Mouse (Mus musculus) megakaryocyte progenitor cell, adult 5-6 weeks (primary cell): ENCODE measurements around the gene Hoxa6. TPM values are rescaled to one million over a fixed set of nuclear protein-coding genes. Genes with fewer than 3 reads are reported as not detected.

Experiments
- ATAC-seq: replicated peaks from 2 replicates; pipeline ENCODE4 v1.8.0; 2016; ENCODE audit warnings: mild to moderate bottlenecking, moderate TSS enrichment, inconsistent platforms; ENCODE audit not compliant: poor library complexity
- total RNA-seq, 2 experiments: library from RNA; stranded (forward) in 1 of 2; stranded (reverse) in 1 of 2; fragments of 157-497, 149-512 nt in 1 of 2; fragments of 200-1000 nt in 1 of 2; gene quantifications; 2 replicates each; pipeline versions ENCODE4 v1.2.3 to v1.2.4; 2015 to 2017

Hoxa6 gene
- total RNA-seq (2015) (0.22 TPM in 1 of 2 replicates, not detected in the other), total RNA-seq (2017) (not detected in 2 replicates)

- ATAC-seq = no peak
Observed at GRCm38 (mm10) chr6:52208072-52208867, at the start of gene Hoxa6. Gene Hoxa6, minus strand, starts transcription at chr6:52208722.

DNA sequence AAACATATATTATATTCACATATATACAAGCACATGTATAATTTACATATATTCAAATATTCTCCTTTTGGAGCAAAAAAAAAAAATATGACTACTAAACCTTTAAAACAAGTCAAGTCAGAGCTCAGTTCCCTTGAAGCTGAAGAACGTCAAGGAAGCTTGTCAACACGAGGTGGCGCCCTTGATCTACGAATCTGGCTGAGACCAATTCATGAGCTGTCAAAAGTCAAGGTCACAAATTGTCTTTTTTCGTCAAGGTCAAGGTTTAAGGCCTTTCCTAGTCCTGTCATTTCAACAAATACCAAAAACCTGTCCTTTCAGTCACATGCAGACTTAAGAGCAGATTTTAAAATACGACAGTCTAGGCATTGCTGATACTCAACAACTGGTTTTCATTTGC is 48.4 kb upstream of the Hoxa6 start:
- ATAC-seq = peak; percentile 80

GRCm38 (mm10) chr6:52253511-52254500 is 45.3 kb upstream of the Hoxa6 start:
- no peak for ATAC-seq

GRCm38 (mm10) chr6:52252775-52253376 is 44.4 kb upstream of the Hoxa6 start:
- no peak for ATAC-seq

DNA sequence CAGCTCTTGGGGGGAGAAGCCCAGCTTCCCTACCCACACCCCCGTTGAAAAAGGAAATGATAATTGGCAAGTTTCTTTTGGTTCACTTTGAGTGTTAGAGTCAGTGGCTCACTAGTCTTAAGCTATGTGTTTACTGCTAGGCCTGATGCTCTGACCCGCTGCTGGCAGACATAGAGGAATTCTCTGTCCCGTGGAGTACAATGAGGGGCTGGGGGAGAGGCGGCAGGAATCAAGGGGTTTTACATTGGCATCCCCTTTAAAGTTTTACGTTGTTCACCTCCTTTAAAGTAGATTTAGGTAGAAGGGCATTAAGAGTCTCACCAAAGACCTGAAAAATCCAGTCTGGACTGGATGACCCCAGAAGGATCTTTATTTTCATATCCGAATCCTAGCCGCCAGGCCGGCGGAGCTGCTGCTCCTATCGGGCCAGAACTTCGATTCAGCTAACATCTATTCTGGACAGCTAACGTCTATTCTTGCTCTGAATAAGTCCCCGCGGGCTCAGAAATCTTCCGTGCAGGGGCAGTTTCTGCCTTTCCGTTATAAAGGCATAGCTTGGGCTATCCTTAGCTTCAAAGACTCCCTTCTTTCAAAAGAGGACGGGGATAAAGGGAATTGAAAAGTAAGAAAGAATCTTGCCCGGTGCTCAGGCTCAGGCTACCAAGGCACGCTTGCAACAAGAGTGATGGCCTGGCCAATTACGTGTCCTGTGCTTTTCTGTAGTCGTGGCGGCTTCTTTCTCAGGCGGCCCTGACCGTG is 43.7 kb upstream of the Hoxa6 start:
- ATAC-seq = no peak

DNA sequence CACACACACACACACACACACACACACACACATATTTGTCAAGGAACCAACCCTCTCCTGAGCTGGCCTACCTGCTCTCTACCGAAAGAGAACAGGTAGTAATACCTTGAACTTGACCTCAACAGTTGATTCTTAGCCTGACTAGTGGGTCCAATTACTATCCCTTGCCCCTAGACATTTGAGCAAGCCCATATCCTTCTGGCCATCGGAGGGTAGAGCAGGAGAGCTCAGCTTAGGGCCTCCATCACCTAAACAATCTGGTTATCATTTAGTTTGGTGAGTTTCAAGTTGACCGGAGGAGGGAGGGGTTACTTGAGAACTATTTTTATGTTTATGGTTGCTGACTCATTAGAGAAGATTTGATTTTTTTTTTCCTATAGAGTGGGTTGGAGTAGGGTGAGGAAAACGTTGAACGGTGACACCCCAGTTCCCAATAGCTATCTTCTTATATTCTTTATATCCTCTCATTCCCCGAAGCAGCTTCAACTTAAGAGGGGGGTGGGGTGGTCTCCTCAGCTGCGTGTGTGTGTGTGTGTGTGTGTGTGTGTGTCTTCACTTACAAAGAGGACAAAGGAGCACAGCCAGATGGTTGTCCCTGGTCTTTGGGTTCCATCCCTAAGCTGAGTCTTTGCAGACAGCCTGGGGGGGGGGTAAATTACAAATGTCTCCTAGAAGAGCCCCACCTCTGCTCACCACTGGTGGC is 42.8 kb upstream of the Hoxa6 start:
- ATAC-seq = no peak

GRCm38 (mm10) chr6:52249826-52250225 is 41.3 kb upstream of the Hoxa6 start:
- ATAC-seq = no peak

DNA sequence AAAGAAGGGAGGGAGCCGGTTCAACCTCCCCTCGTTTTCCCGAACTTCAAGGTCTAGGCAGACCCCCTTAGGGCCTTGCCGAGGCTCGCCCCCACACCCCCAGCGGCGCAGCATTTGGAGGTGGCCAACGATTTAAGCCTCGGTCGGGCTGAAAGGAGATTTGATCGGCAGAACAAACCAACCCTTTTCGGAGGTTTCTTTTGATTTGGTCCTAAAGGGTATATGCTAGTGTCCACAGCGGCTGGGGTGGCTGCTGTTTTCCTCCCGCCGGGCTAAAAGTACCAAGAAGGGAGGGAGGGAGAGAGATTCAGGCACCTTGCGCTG is 40.9 kb upstream of the Hoxa6 start:
- ATAC-seq = no peak

DNA sequence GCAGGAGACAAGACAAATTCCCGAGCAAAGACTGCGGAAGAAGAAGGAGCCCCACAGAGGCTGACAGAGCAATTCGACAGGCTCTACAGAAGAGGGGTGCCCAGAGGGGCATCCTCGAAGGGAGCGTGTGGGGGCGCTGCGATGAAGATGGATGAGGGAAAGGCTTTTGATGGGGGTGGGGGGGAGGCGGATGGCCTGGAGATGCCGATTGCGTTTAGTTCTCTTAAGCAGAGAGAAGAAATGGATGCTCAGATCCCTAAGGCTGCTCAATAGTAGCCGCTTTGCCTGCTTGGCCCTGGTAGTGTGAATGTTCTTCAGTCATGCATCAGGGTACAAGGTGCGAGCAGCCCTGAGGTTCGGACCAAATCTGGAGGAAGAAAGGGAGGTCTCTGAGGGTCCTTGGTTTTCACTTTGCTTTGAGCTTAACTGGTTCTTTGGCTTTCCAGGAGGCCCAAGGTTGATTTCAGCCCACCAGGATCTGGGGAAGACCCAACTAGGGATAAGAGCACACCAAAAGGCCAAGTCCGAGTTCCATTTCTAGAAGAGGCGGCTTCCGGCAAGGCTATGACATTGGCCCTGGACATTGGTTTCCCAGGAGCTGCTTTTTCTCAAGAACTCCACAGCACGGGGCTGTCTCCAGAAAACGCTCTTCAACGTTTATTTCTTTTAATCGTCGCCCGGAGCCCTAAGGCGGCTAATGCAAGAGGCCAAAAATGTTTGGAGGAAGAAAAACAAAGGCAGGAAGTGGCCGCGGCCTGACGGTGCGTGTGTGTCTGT is 40.3 kb upstream of the Hoxa6 start:
- no peak for ATAC-seq

DNA sequence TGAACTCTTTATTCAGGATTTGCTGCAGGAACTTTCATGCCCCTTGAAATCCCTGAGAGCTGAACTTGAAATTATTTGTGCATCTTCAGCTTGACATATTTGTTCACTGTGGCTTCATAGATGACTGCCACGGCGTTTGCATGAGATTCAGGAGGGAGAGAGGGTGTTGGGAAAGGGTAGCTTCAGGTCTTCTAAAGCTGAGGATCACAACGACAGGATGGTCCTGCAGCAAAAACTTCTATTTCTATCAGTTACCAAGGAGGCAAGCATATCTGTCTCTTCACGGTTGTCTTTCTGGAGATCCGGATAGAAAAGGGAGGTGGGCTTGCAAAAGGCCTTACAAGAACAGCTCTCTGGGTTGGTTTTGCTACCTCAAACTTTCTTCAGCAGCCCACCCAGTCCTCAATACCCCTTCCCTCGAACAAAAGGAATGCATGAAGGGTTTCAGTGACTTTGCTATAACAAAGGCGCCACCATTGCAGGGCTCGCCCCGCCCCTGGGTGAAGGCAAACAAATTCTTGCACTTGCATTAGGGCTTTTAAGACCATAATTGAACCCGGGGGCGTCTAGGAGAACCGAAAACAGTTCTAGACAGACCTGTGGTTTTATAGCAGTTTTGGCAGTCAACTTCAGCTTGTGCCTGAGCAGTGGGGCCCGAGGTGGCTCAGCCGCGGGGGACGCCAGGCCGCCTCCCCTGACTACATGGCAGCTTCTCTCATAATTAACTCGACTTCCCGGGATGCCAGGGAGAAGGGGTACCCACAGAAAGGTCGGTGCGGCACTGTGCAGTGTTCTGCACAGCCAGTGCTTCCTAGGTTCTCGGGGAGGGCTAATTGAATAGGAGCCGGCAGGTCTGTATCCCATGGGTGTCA is 39.5 kb upstream of the Hoxa6 start:
- ATAC-seq = no peak

GRCm38 (mm10) chr6:52246916-52247315 is 38.4 kb upstream of the Hoxa6 start:
- ATAC-seq = no peak

DNA sequence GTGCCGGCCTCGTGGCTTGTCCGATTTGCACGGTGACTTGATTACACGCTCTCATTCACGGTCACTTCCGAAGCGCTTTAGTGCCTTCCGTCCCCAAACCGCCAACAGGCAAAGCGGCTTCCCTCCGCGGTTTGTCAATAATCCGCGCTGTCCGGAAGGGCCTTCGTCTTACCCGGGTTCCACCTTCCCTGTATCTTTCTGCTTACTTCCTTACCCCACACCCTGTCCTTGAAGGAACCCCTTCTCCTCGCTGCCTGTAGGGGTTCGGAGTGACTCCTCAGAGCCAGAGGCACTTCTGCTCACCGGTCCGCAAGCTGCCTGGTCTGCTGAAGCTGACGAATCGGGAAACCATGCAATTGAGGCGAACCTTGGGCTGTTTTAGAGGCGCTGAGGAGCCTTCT is 37.9 kb upstream of the Hoxa6 start:
- peak; percentile 59 for ATAC-seq

DNA sequence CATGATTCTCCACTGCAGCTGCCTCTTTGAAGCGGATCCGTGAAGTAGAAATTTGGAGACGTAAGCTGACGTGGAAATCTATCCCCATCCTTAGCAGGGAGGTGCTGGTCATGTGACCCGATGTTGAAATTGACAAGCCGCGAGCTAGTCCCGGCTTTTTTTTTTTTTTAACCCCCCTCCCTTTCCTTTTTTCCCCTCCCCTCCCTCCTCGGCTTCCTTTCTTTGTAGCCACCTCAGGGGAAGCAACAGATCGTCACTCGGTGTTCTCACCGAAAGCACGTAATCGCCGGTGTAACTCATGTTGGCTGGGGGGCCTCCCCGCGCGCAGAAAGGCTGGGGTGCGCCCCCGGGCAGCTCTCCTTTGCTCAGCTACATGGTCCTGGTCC is 37.2 kb upstream of the Hoxa6 start, which contains the start of gene Hoxa11:
Gene Hoxa11, minus strand, starts transcription at position 54 of the 386 bp plus-strand sequence.
- ATAC-seq = no peak

GRCm38 (mm10) chr6:52245040-52245756 is 36.7 kb upstream of the Hoxa6 start:
- ATAC-seq = no peak

- ATAC-seq = no peak
Observed at GRCm38 (mm10) chr6:52244471-52245039, 36.0 kb upstream of the Hoxa6 start.

DNA sequence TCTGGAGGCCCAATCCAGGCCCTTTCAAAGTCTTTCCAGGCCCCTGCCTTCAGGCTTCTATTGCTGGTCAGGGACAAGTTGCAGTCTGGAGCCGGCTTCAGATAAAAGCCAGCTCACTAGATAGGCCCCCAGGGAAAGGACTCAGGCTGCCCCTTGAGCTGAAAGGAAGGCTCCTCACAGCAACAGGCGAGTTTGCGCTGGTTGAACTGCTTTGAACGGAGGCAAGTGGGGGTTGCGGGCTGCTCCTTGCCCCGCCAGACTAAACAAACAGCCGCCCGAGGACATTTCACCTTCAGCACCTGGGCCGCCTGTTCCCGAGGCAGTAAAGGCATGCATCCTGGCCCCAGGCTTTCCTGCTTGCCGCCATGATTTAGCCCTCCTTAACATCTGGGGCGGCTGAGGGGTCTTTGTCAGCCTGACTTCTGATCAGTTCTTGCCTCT is 35.2 kb upstream of the Hoxa6 start:
- ATAC-seq = no peak

DNA sequence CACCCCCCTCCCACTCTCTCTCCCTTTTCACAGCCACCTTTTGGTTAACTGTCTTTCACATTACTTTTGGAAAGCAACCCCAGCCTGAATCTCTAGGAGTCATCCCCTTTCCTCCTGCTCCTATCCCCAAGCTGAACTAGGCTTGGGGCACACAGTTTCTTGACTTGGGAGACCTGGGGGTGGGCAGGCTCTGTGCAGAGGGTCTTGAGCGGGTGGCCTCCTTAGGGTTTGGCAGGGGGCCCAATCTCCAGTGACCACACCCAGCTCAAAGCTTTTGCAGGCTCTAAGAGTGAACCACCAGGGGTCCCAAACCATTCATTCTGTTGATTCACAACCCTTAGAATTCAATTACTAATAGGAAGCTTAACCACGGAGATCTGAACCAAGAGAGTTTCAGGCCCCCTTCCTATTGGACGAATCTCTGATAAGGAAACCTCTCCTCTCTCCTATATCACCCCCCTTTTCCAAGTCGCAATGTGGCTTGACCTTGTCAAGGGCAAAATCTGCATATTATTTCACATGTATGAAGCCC is 34.3 kb upstream of the Hoxa6 start:
- ATAC-seq = no peak
